Mouse (Mus musculus): ENCODE data around the gene Jak2. TPM values are rescaled to one million over a fixed set of nuclear protein-coding genes. Genes with fewer than 3 reads are reported as not detected.

Jak2 gene
- 26.7 and 28.9 TPM in 2 replicates for polyA plus RNA-seq (2012; rRNA removed)

GRCm38 (mm10) chr19:29251191-29251957 is at the start of gene Jak2:
Gene Jak2, plus strand, starts transcription at chr19:29251828.

GRCm38 (mm10) chr19:29325053-29325851 is 73.6 kb downstream of the Jak2 start, which contains the start of gene Insl6:
Gene Insl6, minus strand, starts transcription at chr19:29325356.

DNA sequence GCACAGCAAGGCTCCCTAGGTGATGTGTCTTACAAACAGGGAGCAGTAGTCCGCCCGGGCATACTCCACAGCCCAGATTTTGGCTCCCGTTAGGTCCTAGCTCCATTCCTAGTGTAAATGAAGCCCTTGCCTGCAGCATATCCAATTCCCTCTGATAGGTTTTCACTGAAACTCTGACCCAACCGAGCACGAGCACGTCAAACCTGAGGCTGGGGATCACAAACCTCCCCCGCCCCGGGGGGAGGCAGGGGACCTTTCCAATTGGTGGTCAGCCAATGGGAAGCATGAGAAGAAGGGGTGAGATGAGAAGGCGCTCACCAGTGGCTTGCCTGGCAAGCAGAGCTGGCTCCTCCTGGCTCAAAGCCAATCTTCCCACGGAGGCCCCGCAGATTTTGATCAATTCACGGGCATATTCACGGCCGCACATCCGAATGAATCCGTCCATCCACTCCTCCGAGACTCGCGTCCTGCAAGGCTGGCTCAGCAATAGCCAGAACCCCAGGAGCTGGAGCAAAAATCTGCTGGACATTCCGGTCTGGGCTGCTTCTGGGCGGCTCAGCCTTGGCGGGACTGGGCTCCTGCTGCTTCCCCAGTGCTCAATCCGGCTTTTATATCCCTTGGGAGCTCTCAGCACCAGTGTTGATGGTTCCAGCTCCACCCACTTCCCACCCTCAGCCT is 82.6 kb downstream of the Jak2 start, which contains the start of gene Rln1:
Rln1 (minus strand) TSS at position 603 of the 678 bp plus-strand sequence.

Other genes starting within 250 kb of the Jak2 start
- gene Ak3, start 203.9 kb upstream of the Jak2 start, polyA plus RNA-seq (2012; rRNA removed) = 30.2 and 32.5 TPM in 2 replicates
- gene Rcl1, start 150.5 kb upstream of the Jak2 start, polyA plus RNA-seq (2012; rRNA removed) = 18.9 and 21.5 TPM in 2 replicates
- gene Insl6, start 73.5 kb downstream of the Jak2 start, polyA plus RNA-seq (2012; rRNA removed) = 1.1 and 1.6 TPM in 2 replicates
- gene Rln1, start 82.8 kb downstream of the Jak2 start, polyA plus RNA-seq (2012; rRNA removed) = 1.4 and 1.7 TPM in 2 replicates
- gene Plgrkt, start 115.6 kb downstream of the Jak2 start, polyA plus RNA-seq (2012; rRNA removed) = 55.8 and 63.9 TPM in 2 replicates
- 0.95 and 1.6 TPM in 2 replicates for gene Cd274, start 115.6 kb downstream of the Jak2 start, polyA plus RNA-seq (2012; rRNA removed)
- gene Pdcd1lg2, start 159.1 kb downstream of the Jak2 start, polyA plus RNA-seq (2012; rRNA removed) = 0.06 TPM in 1 of 2 replicates, not detected in the other